Mouse (Mus musculus): Measurements from ENCODE around the gene Stab2.

- TF ChIP-seq CTCF (IDR thresholded peaks at IDR 0.05; ENCODE audit: control insufficient read depth, insufficient read depth, low read length) (no peak), POLR2A (IDR thresholded peaks at IDR 0.05; ENCODE audit: borderline replicate concordance, control insufficient read depth, low read depth, low read length) (no peak)
These were observed 121.4 kb downstream of the Stab2 start for GRCm38 (mm10) chr10:86886434-86886833.

Measured in bone marrow, adult 2 months (tissue).